Mouse (Mus musculus) cortical plate, adult 2 months (tissue): ENCODE measurements around the gene H60b. TPM values are rescaled to one million over a fixed set of nuclear protein-coding genes. Genes with fewer than 3 reads are reported as not detected.
"Not testable (repeated sequence)": the region's sequence is repeated elsewhere in the genome, so short reads cannot be mapped to it uniquely, and the experiment has no call there.

Experiments
- H3K27ac ChIP-seq: fragments of 200-500 bp; 2 replicates; pipeline ENCODE4 v1.5.1; 2012; ENCODE audit warnings: low read length, control low read depth, inconsistent platforms; ENCODE audit not compliant: insufficient read depth
- H3K4me1 ChIP-seq: fragments of 200-500 bp; 2 replicates; pipeline ENCODE4 v1.6.1; 2011; ENCODE audit warnings: low read length; ENCODE audit not compliant: control insufficient read depth, insufficient read depth
- H3K4me3 ChIP-seq: fragments of 200-500 bp; 2 replicates; pipeline ENCODE4 v1.5.1; 2011; ENCODE audit warnings: mild to moderate bottlenecking, low read length, control low read depth; ENCODE audit not compliant: insufficient read depth
- CTCF ChIP-seq: fragments of 200-500 bp; IDR thresholded peaks from 2 replicates; pipeline ENCODE4 v1.5.1; 2011; ENCODE audit warnings: mild to moderate bottlenecking, control low read depth, low read length; ENCODE audit not compliant: insufficient read depth; ENCODE audit errors: extremely low read depth
- POLR2A ChIP-seq: fragments of 200-500 bp; IDR thresholded peaks from 2 replicates; pipeline ENCODE4 v1.6.1; 2011; ENCODE audit warnings: mild to moderate bottlenecking, low read length, control low read depth; ENCODE audit not compliant: insufficient read depth; ENCODE audit errors: extremely low read depth
- polyA plus RNA-seq: library from polyadenylated mRNA; depleted of rRNA; stranded (reverse); fragments of >200 nt; gene quantifications from 2 replicates; pipeline ENCODE4 v1.2.3, GENCODE M21; 2012

Gene H60b
- polyA plus RNA-seq, 1 experiment: 0.46 TPM

- Histone ChIP-seq H3K4me1 (no peaks in the 10 kb centered on the region), H3K4me3 (peak overlapping the region; percentile 36; the same call in 1 of the 2 replicates), H3K27ac (no peak overlapping the region)
- no peak for TF ChIP-seq CTCF
These were observed 115.4 kb downstream of the H60b start for GRCm38 (mm10) chr10:22273684-22274305.

- Histone ChIP-seq H3K4me3 (no peak overlapping the region; the same call in 1 of the 2 replicates), H3K4me1 (no peaks in the 10 kb centered on the region), H3K27ac (no peak overlapping the region)
- TF ChIP-seq CTCF: no peak
- no peak for TF ChIP-seq POLR2A
These were observed 116.2 kb downstream of the H60b start for GRCm38 (mm10) chr10:22274445-22275057.

- H3K27ac ChIP-seq, H3K4me3 ChIP-seq, H3K4me1 ChIP-seq: not testable (repeated sequence)
These were observed 120.1 kb downstream of the H60b start for GRCm38 (mm10) chr10:22278468-22278867.

- Histone ChIP-seq H3K4me1 (no peaks in the 10 kb centered on the region), H3K4me3 (no peak overlapping the region)
- TF ChIP-seq POLR2A (no peak), CTCF (no peak)
These were observed 124.4 kb downstream of the H60b start for GRCm38 (mm10) chr10:22282816-22283215.

GRCm38 (mm10) chr10:22295676-22296075 is 137.3 kb downstream of the H60b start:
- H3K4me3 ChIP-seq: no peak overlapping the region
- H3K27ac ChIP-seq: no peak overlapping the region
- no peaks in the 10 kb centered on the region for H3K4me1 ChIP-seq
- no peak for TF ChIP-seq CTCF
- no peak for TF ChIP-seq POLR2A

More at GRCm38 (mm10) chr10:22282816-22283215, 124.4 kb downstream of the H60b start:
- no peak overlapping the region for H3K27ac ChIP-seq

DNA sequence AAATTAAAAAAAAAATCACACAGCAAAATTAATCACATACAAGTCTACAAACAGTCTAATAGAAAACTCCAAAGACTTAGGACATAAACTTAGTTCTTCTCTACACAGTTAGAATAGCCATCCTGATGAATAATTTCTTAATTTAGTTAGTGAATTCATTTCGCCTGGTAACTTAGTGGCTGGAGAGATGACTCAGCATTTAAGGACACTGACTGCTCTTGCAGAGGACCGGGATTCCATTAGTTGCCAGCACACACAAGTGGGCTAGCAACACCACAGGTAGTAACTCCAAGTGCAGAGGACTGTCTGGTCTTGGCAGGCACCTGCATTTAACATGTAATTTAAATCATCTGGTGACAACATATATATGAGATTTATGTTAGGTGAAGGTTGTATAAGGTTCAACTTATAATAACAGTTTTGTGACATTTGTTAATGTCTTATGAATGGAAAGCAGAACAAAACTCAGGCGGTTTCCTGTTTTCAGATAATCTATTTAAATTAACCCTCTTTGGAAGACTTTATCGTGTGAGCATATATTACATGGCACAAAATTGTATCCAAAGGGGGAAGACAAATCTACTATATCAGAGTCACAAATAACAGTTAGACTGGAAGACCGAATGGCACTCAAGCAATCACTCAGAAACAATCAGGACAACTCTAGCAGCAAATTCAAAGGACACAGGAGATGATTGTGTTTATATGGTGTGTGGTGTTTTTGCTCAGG is 138.8 kb downstream of the H60b start:
- no peak overlapping the region for H3K4me3 ChIP-seq
- H3K4me1 ChIP-seq: no peaks in the 10 kb centered on the region
- TF ChIP-seq POLR2A: no peak
- no peak for TF ChIP-seq CTCF
- H3K27ac ChIP-seq: no peak overlapping the region

GRCm38 (mm10) chr10:22297766-22298461 is 139.5 kb downstream of the H60b start:
- no peak overlapping the region for H3K4me3 ChIP-seq
- no peak for TF ChIP-seq POLR2A
- TF ChIP-seq CTCF: no peak
- H3K4me1 ChIP-seq: no peaks in the 10 kb centered on the region
- no peak overlapping the region for H3K27ac ChIP-seq

- no peaks in the 10 kb centered on the region for H3K4me1 ChIP-seq
- TF ChIP-seq CTCF (no peak), POLR2A (no peak)
- no peak overlapping the region for H3K4me3 ChIP-seq
- H3K27ac ChIP-seq: no peak overlapping the region
These were observed 140.9 kb downstream of the H60b start for GRCm38 (mm10) chr10:22299324-22299723.

- H3K4me1 ChIP-seq: no peaks in the 10 kb centered on the region
- TF ChIP-seq POLR2A: no peak
- TF ChIP-seq CTCF: no peak
- H3K4me3 ChIP-seq: no peak overlapping the region
- no peak overlapping the region for H3K27ac ChIP-seq
These were observed 143.3 kb downstream of the H60b start for GRCm38 (mm10) chr10:22301641-22302040.

- TF ChIP-seq POLR2A (no peak), CTCF (no peak)
- Histone ChIP-seq H3K4me3 (no peak overlapping the region), H3K4me1 (no peaks in the 10 kb centered on the region), H3K27ac (no peak overlapping the region)
These were observed 144.1 kb downstream of the H60b start for GRCm38 (mm10) chr10:22302344-22303057.
